Mouse (Mus musculus): ENCODE measurements around the gene BC030867.

DNA sequence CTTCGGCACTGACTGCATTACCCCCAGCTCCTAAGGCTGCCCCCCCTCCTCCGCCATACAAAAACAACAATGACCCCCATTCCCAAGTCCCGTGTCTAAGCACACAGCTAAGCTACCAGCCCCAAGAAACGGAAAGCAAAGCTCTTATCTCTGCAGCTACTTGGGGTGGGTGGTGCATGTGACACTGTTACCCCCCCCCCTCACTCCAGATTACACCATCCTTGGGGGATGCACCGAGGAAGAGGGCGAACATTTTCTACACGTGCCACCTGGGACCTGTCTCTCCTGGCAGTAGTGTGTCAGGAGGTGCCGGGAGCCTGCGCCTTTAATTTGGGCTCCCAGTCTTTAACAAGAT lies 20.5 kb upstream of the BC030867 start:
- TF ChIP-seq CTCF (IDR thresholded peaks at IDR 0.05 in 2 of 3, conservative IDR thresholded peaks at IDR 0.05 in 1 of 3; ENCODE audit: control insufficient read depth in 1 of 3, insufficient read depth in 1 of 3, low read depth in 2 of 3, low read length in 3 of 3, poor library complexity in 1 of 3, severe bottlenecking in 1 of 3) (no peak), CHD2 (IDR thresholded peaks at IDR 0.05; ENCODE audit: low read length) (no peak), JUND (IDR thresholded peaks at IDR 0.05; ENCODE audit: low read depth, low read length) (no peak), ZMIZ1 (IDR thresholded peaks at IDR 0.05; ENCODE audit: low read depth, low read length) (no peak), EP300 (IDR thresholded peaks at IDR 0.05; ENCODE audit: low read depth in 1 of 2, low read length in 2 of 2) (peak; percentile 32 to 34; a peak in 3 of 4 replicates), MAFK (IDR thresholded peaks at IDR 0.05; ENCODE audit: borderline replicate concordance, low read depth, low read length) (no peak), MEF2A (IDR thresholded peaks at IDR 0.05; ENCODE audit: extremely low read depth, insufficient replicate concordance, low read depth, low read length, poor library complexity, severe bottlenecking) (no peak), USF2 (IDR thresholded peaks at IDR 0.05; ENCODE audit: borderline replicate concordance in 1 of 2, insufficient read depth in 1 of 2, low read depth in 1 of 2, low read length in 2 of 2) (no peak), MAX (IDR thresholded peaks at IDR 0.05; ENCODE audit: low read length) (peak; percentile 52; the same call in 1 of the 2 replicates), RAD21 (IDR thresholded peaks at IDR 0.05; ENCODE audit: low read depth, low read length) (no peak), POLR2A (IDR thresholded peaks at IDR 0.05; ENCODE audit: control insufficient read depth in 1 of 2, insufficient read depth in 1 of 2, low read depth in 1 of 2, low read length in 2 of 2, poor library complexity in 1 of 2) (no peak), TAL1 (IDR thresholded peaks at IDR 0.05; ENCODE audit: low read length) (no peak), USF1 (IDR thresholded peaks at IDR 0.05; ENCODE audit: low read depth, low read length) (peak; percentile 83)
